Mouse (Mus musculus) embryonic facial prominence, embryonic 14.5 days (tissue): ENCODE measurements at regions not wholly inside any gene's neighbourhood (a gene's known extent, or its start where the extent isn't known, plus 50 kb on each side); places are given as distances from the start of the nearest gene placed in this dataset.
"Not testable (repeated sequence)": the region's sequence is repeated elsewhere in the genome, so short reads cannot be mapped to it uniquely, and the experiment has no call there.

ENCODE experiments used
- ATAC-seq: fragments of 200-750 bp; cut with Nextera tagmentation; 2 replicates; pipeline ENCODE4 v1.8.0; 2017; ENCODE audit warnings: low read depth, moderate number of reproducible peaks, moderate TSS enrichment
- DNase-seq: peaks from one replicate; pipeline ENCODE4 v3.0.0-alpha.2; 2015; ENCODE audit warnings: low spot score
- H3K27ac ChIP-seq: fragments of 300-500 bp; sonication (generic); replicated peaks from 2 replicates; pipeline ENCODE4 v1.5.1; 2014; ENCODE audit warnings: low read depth, mild to moderate bottlenecking, low read length, moderate library complexity
- H3K27me3 ChIP-seq: fragments of 300-500 bp; sonication (generic); replicated peaks from 2 replicates; pipeline ENCODE4 v1.6.1; 2014; ENCODE audit warnings: low read length; ENCODE audit not compliant: control insufficient read depth, insufficient read depth
- H3K36me3 ChIP-seq: fragments of 300-500 bp; sonication (generic); 2 replicates; pipeline ENCODE4 v1.6.1; 2014; ENCODE audit warnings: low read length, mixed read lengths; ENCODE audit not compliant: control insufficient read depth, insufficient read depth
- H3K4me1 ChIP-seq: fragments of 300-500 bp; sonication (generic); 2 replicates; pipeline ENCODE4 v1.6.1; 2014; ENCODE audit warnings: antibody characterized with exemption, low read length; ENCODE audit not compliant: control insufficient read depth, insufficient read depth
- H3K4me2 ChIP-seq: fragments of 300-500 bp; sonication (generic); 2 replicates; pipeline ENCODE4 v1.6.1; 2014; ENCODE audit warnings: low read depth, mild to moderate bottlenecking, low read length, moderate library complexity, mixed read lengths
- H3K4me3 ChIP-seq: fragments of 300-500 bp; sonication (generic); 2 replicates; pipeline ENCODE4 v1.5.1; 2014; ENCODE audit warnings: low read depth, mild to moderate bottlenecking, low read length
- H3K9ac ChIP-seq: fragments of 300-500 bp; sonication (generic); 2 replicates; pipeline ENCODE4 v1.6.1; 2014; ENCODE audit warnings: low read depth, mild to moderate bottlenecking, low read length, moderate library complexity, mixed read lengths
- H3K9me3 ChIP-seq: fragments of 300-500 bp; sonication (generic); 2 replicates; pipeline ENCODE4 v1.6.1; 2016; ENCODE audit warnings: low read length; ENCODE audit not compliant: control insufficient read depth
- WGBS: fragments of 180-500 bp; shearing (Covaris S2); extraction: QIAGEN DNeasy Blood & Tissue Kit; methylation state at CpG from one replicate; pipeline ENCODE4 v1.1.7; 2014; 5-methylcytosine and 5-hydroxymethylcytosine counted together

DNA sequence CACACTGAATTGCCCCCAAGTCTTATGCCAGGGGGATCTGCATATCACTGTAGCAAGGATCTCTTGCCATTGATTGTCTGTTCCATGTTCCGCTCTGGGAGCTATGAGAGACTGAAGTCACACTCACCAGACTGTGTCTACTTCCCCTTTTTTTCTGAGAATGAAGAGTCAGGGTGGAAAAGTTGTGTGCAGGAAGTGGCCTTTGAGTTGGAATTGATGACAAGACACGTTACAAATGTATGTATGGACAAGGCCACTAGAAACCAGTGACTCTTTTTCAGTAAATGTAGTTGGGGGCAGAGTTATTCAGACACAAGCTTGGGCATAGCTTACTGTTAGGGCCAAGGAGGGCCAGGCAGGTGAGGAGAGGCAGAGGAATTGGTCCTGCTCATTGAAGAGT, 70.4 kb upstream of the Creb5 start:
- Histone ChIP-seq H3K36me3 (no peaks in the 10 kb centered on the region), H3K4me1 (peaks cover 14% of the 10 kb centered on the region), H3K27me3 (no peaks in the 10 kb centered on the region), H3K9me3 (no peaks in the 10 kb centered on the region), H3K9ac (no peak overlapping the region), H3K4me2 (no peak overlapping the region), H3K4me3 (no peak overlapping the region), H3K27ac (no peak overlapping the region)
- ATAC-seq (no peak), DNase-seq (no peak)
- WGBS = 87% methylated on average over 2 of the region's 2 CpGs

DNA sequence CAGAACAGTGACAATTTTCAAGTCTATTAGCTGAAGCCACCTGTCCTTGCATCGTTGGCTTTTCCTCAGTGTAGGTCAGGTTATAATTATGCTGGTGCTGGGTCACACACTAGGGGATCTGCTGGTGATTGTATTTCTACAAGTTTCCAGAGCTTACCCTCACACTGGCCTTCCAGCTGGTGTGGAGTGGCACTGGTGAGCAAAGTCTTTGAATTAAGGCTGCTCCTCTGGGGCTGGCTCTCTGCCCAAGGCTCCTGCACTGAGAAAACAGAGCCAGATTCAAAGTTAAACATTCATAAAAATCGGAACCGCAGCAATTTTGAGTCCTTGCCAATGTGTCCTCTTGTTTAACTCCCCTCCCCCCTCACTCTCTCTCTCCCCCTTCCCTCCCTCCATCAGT, 75.7 kb upstream of the Creb5 start:
- no peaks in the 10 kb centered on the region for H3K9me3 ChIP-seq
- no peak overlapping the region for H3K9ac ChIP-seq
- WGBS = 19% methylated on average over 3 of the region's 3 CpGs
- H3K27me3 ChIP-seq = no peaks in the 10 kb centered on the region
- peaks cover 34% of the 10 kb centered on the region for H3K4me1 ChIP-seq
- no peaks in the 10 kb centered on the region for H3K36me3 ChIP-seq
- H3K4me2 ChIP-seq = no peak overlapping the region
- no peak overlapping the region for H3K4me3 ChIP-seq
- DNase-seq (peak; percentile 94), ATAC-seq (no peak)
- no peak overlapping the region for H3K27ac ChIP-seq

DNA sequence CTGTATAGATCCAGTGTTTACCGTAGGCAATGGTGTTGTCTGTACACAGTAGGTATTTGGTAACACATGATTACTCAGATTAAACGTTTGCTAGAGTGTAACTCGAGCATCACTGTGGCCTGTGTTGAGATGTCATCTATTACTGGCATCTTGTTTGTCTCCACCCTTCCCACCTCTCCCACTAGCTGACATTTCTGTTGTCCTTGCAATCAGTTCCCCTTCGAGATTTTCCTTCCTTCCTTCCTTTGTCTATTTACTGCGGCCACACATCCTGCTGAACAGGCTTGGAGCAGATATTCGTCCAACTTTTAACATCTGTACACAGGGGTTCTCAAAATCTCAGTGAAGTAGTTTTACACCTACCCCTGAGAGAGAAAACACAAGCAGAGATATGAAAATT, 77.7 kb upstream of the Creb5 start:
- DNase-seq = no peak
- 49% methylated on average over 6 of the region's 6 CpGs for WGBS
- H3K27me3 ChIP-seq = no peaks in the 10 kb centered on the region
- H3K9ac ChIP-seq = no peak overlapping the region
- ATAC-seq = no peak
- H3K4me2 ChIP-seq = no peak overlapping the region
- H3K27ac ChIP-seq = no peak overlapping the region
- H3K36me3 ChIP-seq = no peaks in the 10 kb centered on the region
- H3K4me3 ChIP-seq = no peak overlapping the region
- no peaks in the 10 kb centered on the region for H3K9me3 ChIP-seq
- H3K4me1 ChIP-seq = peaks cover 34% of the 10 kb centered on the region

DNA sequence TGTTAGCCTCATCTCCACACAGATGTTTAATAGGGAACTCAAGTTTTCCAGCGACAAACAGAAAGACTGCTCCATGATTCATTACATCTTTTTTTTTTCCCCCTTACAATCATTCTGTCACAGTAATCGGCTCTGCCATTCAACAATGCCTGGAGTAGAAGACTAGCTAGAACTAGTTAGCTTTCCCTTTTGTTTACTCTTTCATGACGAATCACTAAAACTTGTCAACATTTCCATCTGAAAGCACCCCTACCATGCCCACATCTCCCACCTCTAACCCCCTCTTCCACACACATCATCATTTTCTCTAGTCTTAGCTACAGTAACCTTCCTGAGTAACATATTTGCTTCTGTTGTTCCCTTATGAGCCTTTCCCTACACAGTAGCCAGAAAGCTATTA, 78.6 kb upstream of the Creb5 start:
- Histone ChIP-seq H3K27me3 (no peaks in the 10 kb centered on the region), H3K4me3 (no peak overlapping the region), H3K4me1 (peaks cover 34% of the 10 kb centered on the region), H3K4me2 (no peak overlapping the region), H3K9ac (no peak overlapping the region), H3K36me3 (no peaks in the 10 kb centered on the region), H3K27ac (no peak overlapping the region), H3K9me3 (no peaks in the 10 kb centered on the region)
- WGBS = 64% methylated on average over 3 of the region's 3 CpGs
- ATAC-seq = no peak
- DNase-seq = no peak

DNA sequence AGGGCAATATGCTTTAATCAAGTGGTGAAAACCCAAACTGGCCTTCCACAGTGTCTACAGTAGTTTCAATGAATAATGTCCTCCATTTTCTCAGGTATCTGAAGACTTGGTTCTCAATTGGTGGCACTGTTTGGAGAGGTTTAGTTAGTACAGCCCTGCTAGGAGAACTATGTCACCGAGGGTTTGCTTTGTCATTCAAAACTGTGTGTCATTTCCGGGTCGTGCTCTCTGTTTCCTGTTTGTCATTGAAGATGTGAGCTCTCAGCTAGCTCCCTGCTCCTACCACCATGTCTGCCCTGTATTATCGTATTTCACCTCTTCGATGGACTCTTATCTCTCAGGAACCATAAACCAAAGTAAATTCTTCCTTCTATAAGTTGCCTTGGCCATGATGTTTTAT, 79.3 kb upstream of the Creb5 start:
- 65% methylated on average over 5 of the region's 5 CpGs for WGBS
- no peaks in the 10 kb centered on the region for H3K9me3 ChIP-seq
- H3K4me3 ChIP-seq = no peak overlapping the region
- H3K36me3 ChIP-seq = no peaks in the 10 kb centered on the region
- H3K4me2 ChIP-seq = no peak overlapping the region
- no peaks in the 10 kb centered on the region for H3K27me3 ChIP-seq
- H3K4me1 ChIP-seq = peaks cover 31% of the 10 kb centered on the region
- no peak for ATAC-seq
- no peak for DNase-seq
- H3K27ac ChIP-seq = no peak overlapping the region
- H3K9ac ChIP-seq = no peak overlapping the region

DNA sequence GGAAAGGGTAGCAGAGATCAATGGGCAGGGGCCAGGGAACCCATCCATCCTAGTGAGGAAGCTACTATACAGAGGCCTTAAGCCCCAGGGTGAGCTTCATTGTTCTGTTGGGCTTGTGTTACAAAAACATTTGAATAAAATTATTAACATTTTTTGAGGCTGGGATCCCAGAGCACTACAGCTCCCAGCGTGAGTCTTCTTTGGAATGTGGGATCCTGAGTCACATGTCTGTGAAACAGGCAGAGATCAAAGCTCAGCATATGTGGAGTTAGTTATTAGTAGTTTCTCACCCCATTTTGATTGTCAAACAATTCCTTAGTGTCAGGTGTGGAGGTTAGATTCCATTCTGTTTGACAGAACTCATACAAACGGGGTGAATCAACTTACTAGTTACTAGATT, 79.7 kb upstream of the Creb5 start:
- H3K27ac ChIP-seq = no peak overlapping the region
- H3K4me2 ChIP-seq = no peak overlapping the region
- H3K4me1 ChIP-seq = peaks cover 32% of the 10 kb centered on the region
- ATAC-seq (no peak), DNase-seq (no peak)
- no peaks in the 10 kb centered on the region for H3K36me3 ChIP-seq
- H3K27me3 ChIP-seq = no peaks in the 10 kb centered on the region
- WGBS = 39% methylated on average over 2 of the region's 2 CpGs
- H3K9ac ChIP-seq = no peak overlapping the region
- no peaks in the 10 kb centered on the region for H3K9me3 ChIP-seq
- no peak overlapping the region for H3K4me3 ChIP-seq

DNA sequence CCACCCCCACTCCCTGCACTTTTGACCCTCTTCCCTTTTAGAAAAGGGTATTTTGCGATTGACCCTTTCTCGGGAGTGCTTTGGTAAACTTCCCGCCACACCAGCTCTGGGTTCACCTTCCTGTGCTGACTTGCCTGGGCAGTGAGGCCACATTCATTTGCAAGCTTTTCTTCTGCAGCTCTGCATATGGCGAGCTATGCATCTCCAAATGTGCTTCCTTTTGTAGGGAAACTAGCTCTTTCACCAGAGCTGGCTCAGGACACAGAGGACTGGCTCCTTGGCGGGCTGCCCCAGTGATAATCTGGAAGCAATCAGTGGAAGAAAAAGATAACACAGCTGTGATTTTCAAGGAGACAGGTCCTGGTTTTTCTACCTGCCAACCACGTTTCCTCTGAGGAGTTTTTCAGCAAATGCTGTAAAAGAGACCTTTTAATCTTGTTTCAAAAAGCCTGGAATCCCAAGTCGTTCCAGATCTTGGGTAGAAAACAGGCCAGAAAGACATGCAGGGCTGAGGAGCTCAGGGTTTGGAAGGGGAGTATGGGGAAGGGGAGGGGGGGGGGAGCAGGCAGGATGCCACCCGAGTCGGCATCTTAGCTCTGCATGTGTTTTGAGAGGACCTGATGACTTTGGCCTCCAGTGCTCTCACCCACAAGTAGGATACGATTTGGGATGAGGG, 85.7 kb upstream of the Creb5 start:
- H3K36me3 ChIP-seq = no peaks in the 10 kb centered on the region
- no peak overlapping the region for H3K4me2 ChIP-seq
- DNase-seq (peak; percentile 87), ATAC-seq (peak; percentile 67; the same call in 1 of the 2 replicates)
- no peak overlapping the region for H3K9ac ChIP-seq
- 7% methylated on average over 10 of the region's 10 CpGs for WGBS
- H3K4me1 ChIP-seq = peaks cover 22% of the 10 kb centered on the region
- H3K4me3 ChIP-seq = no peak overlapping the region
- H3K27ac ChIP-seq = peak overlapping the region; percentile 53
- H3K27me3 ChIP-seq = no peaks in the 10 kb centered on the region
- no peaks in the 10 kb centered on the region for H3K9me3 ChIP-seq

DNA sequence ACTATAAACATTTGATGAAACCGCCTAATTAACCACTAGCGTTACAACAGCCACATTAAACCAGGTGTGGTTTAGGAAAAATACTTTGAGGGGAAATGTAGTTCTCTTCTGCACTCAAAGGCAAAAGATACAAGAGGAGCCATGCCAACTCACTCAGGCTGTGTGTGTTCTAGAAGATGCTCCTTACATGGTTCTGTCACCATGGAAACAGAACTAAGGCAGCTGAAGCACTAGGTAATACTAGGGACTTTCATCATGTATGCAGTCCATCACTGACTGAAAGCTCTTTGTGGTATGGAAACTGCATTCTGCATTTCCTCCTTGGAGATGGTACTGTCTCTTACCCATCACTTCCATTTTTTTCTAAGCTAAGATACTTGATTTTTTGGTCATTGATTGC, 87.6 kb upstream of the Creb5 start:
- Histone ChIP-seq H3K4me2 (no peak overlapping the region), H3K36me3 (no peaks in the 10 kb centered on the region), H3K27me3 (no peaks in the 10 kb centered on the region), H3K9ac (no peak overlapping the region), H3K4me3 (no peak overlapping the region), H3K27ac (no peak overlapping the region), H3K4me1 (peaks cover 22% of the 10 kb centered on the region), H3K9me3 (no peaks in the 10 kb centered on the region)
- WGBS = 73% methylated on average over 2 of the region's 2 CpGs
- ATAC-seq = no peak
- no peak for DNase-seq

DNA sequence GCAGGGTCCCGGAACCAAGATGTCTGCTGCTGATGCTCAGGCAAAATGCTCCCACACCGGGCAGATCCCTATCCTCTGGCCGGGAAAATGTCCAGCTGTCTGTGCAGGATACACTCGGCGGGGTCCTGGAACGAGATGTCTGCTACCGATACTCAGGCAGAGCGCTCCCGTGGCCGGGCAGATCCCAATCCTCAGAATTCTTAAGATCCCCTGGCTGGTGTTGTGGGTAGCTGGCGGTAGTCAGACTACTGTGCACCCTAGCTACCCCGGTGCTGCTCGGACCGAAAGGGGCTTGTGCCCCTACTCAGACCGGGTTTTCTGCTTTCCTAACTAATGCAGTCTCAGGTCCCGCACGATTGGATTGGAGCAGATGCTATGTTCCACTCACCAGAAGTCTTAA, 104.9 kb upstream of the Creb5 start:
- ATAC-seq, DNase-seq, H3K27me3 ChIP-seq, H3K9ac ChIP-seq, H3K4me1 ChIP-seq, H3K27ac ChIP-seq, H3K4me2 ChIP-seq, H3K36me3 ChIP-seq, H3K4me3 ChIP-seq, H3K9me3 ChIP-seq: not testable (repeated sequence)
- WGBS = 92% methylated on average over 15 of the region's 17 CpGs
